Mouse (Mus musculus): ENCODE data around the gene Acox1. TPM values are rescaled to one million over a fixed set of nuclear protein-coding genes. Genes with fewer than 3 reads are reported as not detected.

Gene Acox1
- 1.7 and 3.3 TPM in 2 replicates for polyA plus RNA-seq (2012; ENCODE audit: insufficient read depth, low replicate concordance)

DNA sequence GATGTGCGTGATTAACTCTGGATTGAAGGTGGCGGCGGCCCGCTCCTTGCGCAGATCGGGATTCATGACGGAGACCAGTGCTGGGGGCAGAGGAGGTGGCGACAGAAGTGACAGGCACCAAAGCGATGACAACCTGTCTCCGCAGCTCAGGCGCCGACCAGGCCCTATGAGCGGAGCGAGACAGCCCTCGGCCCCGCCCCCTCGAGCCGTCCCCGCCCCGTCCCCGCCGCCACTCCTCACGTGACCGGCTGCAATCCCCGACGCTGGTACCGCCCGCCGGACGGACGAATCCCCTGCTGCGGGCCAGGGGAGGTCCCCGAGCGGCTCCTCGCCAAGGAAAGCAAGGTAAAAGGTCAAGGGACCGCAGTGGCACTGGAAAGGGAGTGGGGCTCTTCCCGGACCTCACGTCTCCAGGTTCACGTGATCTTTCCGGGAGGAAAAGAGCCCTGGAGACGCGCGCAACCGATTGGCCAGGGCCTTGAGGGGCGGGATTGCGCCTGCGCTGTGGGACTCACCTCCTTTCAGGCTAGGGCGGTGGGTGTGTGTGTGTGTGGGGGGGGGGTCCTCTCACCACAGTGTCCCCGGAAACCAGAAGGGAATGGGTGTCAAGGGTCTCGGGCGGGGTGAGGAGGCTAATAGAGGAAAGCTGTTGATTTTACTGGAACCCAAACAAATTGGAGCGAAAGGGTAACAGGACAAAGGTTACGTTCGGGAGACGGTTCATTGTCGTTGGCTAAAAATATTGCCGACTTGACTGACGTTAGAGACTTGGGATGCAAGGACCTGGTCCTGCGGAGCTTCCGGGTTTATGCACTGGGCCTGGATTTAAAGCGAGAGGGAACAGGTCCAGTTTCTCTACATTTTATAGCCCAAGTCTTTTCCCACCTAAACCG lies at the start of gene Acox1, which contains the start of gene Ten1:
TSS of gene Acox1 (minus strand) at position 407 of the 893 bp plus-strand sequence.
TSS of gene Ten1 (plus strand) at position 217 of the 893 bp plus-strand sequence.
- peak within 1 kb of the TSS; percentile 97 for H3K4me3 ChIP-seq (replicated peaks)
- H3K36me3 ChIP-seq (replicated peaks; ENCODE audit: low read length): peaks cover 41% of the 10 kb centered on the region
- peaks cover 61% of the 10 kb centered on the region for H3K4me1 ChIP-seq
- no peaks in the 10 kb centered on the region for H3K9me3 ChIP-seq
- no peaks in the 10 kb centered on the region for H3K27me3 ChIP-seq (replicated peaks)
- TF ChIP-seq FLI1 (IDR thresholded peaks at IDR 0.05; ENCODE audit: low read length) (no peak), GATA1 (IDR thresholded peaks at IDR 0.05; ENCODE audit: borderline replicate concordance, low read length) (no peak)

DNA sequence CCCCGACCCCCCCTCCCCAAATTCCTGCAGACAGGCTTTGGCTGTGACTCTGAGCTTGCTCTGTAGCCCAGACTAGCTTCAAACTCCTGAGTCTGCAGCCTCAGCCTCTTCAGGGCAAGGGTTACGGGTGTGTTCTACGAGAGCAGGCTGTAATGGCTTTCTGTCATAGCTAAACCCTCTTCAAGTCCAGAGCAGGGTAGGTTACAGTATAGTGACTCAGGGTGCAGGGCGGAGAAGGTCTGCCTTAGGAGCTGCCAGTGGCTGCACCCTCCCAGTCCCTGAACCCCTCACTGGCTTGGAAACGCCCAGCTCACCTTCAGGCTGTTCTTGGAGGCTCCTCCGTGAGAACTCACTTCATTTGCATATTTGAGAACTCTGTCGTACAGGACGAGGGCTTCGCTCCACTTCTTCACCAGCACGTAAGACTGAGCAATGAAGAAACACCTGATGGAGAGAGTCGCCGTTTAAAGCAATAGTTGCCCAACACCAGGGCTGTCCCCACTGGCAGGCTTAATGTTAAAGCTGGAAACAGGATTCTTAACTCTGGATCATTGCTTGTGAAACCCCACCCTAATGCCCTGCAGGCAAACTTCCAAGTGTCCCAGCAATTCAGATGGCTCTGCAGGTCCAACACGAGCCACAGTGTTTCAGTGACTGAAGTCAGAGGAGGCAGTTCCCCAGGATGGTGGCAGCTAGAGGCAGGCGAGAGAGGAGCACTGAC lies 48.8 kb upstream of the Acox1 start:
- Histone ChIP-seq H3K27me3 (replicated peaks) (no peaks in the 10 kb centered on the region), H3K9me3 (no peaks in the 10 kb centered on the region), H3K4me1 (peaks cover 9% of the 10 kb centered on the region; the same call in 1 of the 2 replicates), H3K4me3 (replicated peaks) (no peak overlapping the region), H3K36me3 (replicated peaks; ENCODE audit: low read length) (peaks cover 100% of the 10 kb centered on the region)
- TF ChIP-seq FLI1 (IDR thresholded peaks at IDR 0.05; ENCODE audit: low read length) (no peak), GATA1 (IDR thresholded peaks at IDR 0.05; ENCODE audit: borderline replicate concordance, low read length) (no peak)

DNA sequence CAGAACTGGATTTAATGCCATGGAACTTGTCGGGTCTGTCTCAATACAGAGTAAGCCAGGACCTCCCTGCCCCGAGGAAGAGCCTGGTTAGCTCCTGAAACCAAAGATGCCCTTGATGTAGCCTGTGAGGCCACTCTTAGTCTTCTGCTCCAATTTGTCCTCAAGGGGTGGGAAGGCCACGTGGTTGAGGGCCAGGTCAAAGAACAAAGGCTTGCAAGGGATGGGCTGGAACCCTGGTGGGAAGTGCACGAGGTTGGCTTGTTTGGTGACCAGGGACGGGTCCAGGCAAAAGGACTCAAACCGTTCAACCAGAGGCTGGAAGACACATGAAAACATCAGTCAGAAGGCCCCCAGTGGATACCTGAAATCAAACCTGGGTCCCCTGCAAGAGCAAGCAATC lies 46.8 kb upstream of the Acox1 start:
- Histone ChIP-seq H3K36me3 (replicated peaks; ENCODE audit: low read length) (peaks cover 83% of the 10 kb centered on the region), H3K4me3 (replicated peaks) (no peak overlapping the region), H3K4me1 (peaks cover 9% of the 10 kb centered on the region; the same call in 1 of the 2 replicates), H3K27me3 (replicated peaks) (no peaks in the 10 kb centered on the region), H3K9me3 (no peaks in the 10 kb centered on the region)
- TF ChIP-seq FLI1 (IDR thresholded peaks at IDR 0.05; ENCODE audit: low read length) (no peak), GATA1 (IDR thresholded peaks at IDR 0.05; ENCODE audit: borderline replicate concordance, low read length) (no peak)

DNA sequence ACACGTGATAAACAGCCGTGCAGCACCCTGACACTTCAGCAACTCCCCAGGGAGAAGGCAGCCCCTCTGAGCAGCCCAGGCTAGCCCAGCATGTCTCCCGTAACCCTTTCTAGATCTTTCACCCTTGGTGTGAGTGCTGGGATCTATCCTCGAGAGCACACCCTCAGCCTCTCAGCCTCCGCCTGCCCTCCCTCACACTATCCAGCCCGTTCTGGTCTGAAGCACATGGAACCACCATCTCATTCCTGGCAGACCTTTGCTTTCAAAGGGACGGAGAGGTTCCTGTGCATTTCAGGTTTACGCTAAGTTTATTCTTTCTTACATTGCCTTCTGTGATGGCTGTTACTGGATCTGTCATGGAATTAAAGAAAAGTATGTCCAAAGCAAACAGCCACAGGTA lies 45.7 kb upstream of the Acox1 start:
- H3K9me3 ChIP-seq: no peaks in the 10 kb centered on the region
- H3K4me3 ChIP-seq (replicated peaks): no peak overlapping the region
- peaks cover 72% of the 10 kb centered on the region for H3K36me3 ChIP-seq (replicated peaks; ENCODE audit: low read length)
- TF ChIP-seq FLI1 (IDR thresholded peaks at IDR 0.05; ENCODE audit: low read length) (no peak), GATA1 (IDR thresholded peaks at IDR 0.05; ENCODE audit: borderline replicate concordance, low read length) (no peak)
- H3K4me1 ChIP-seq: peaks cover 11% of the 10 kb centered on the region
- peaks cover 3% of the 10 kb centered on the region for H3K27me3 ChIP-seq (replicated peaks)

DNA sequence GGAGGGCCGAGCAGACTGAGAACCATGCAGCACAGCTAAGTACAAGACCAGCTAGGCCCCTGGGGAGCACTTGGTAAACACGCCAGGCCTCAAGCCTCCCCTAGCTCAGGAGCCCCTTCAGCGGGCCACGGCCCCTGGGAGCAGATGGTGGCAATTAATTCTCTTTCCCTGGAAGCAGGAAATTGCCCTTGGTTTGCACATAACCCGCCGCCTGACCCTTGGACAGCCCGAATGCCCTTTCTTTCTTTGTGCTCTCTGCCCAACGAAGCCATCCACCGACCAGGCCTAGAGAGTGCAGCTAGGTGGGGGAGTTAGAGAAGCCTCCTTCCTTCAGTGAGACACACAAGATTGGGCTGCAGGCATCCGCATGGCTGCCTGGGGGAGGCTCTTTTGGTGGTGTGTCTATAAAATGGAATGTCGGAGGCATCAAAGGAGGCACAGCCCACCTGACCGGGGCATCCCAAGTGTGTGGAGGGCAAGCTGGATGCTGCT lies 42.9 kb upstream of the Acox1 start:
- no peak overlapping the region for H3K4me3 ChIP-seq (replicated peaks)
- H3K27me3 ChIP-seq (replicated peaks): peaks cover 26% of the 10 kb centered on the region
- no peaks in the 10 kb centered on the region for H3K9me3 ChIP-seq
- peaks cover 15% of the 10 kb centered on the region for H3K4me1 ChIP-seq
- H3K36me3 ChIP-seq (replicated peaks; ENCODE audit: low read length): peaks cover 45% of the 10 kb centered on the region
- TF ChIP-seq GATA1 (IDR thresholded peaks at IDR 0.05; ENCODE audit: borderline replicate concordance, low read length) (no peak), FLI1 (IDR thresholded peaks at IDR 0.05; ENCODE audit: low read length) (no peak)

DNA sequence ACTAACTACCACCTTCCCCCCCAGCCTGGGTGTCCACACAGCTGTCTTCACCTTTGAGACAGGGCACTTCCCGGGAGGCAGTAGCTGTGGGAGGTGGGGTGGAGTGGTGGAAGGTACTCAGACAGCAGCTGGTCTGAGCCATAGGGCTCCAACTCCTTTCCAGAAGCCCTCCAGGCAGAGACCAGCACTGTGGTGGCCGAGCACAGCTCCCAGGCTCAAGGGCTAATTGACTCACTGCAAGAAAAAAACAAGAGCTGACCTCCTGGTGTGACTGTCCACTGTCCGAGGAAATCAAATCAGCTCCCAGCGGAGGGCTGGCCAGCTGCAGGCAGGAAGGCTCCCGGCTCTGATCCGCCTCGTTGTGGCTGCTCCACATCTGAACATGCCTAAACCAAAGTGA lies 41.0 kb upstream of the Acox1 start:
- Histone ChIP-seq H3K36me3 (replicated peaks; ENCODE audit: low read length) (peaks cover 25% of the 10 kb centered on the region), H3K4me1 (peaks cover 15% of the 10 kb centered on the region), H3K9me3 (no peaks in the 10 kb centered on the region), H3K4me3 (replicated peaks) (no peak overlapping the region), H3K27me3 (replicated peaks) (peaks cover 42% of the 10 kb centered on the region)
- no peak for TF ChIP-seq FLI1 (IDR thresholded peaks at IDR 0.05; ENCODE audit: low read length)
- TF ChIP-seq GATA1 (IDR thresholded peaks at IDR 0.05; ENCODE audit: borderline replicate concordance, low read length): no peak

DNA sequence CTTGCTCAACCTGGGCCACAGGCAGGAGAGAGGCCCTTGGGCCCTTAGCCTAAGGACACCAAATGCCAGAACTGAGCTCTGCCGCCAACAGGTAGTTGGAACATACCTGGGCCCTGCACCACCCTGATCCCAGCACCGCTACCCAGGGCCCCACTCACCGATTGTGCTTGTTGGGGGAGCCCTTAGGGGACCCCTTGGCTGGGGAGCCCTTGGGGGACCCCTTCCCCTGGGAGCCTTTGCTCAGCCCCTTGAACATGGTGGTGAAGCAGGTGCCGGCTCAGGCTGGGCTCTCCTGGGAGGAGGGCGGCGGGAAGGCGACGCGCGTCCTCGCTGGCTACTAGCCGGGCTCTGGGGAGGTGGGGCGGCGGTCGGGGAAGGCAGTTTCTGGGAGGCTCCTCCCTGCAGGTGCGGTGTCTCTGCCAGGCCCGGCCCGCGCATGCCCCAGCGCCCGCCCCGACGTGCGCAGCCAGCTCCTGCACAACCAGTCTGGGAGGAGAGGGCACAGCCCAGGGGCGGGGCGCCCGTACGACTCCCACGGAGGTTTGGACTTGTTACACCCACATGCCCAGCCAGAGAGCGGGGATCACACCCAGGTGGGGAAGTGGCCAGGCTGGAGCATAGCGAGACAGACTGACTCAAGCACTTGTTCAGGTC lies 39.0 kb upstream of the Acox1 start, which contains the start of gene Evpl:
TSS of gene Evpl (minus strand) at position 336 of the 654 bp plus-strand sequence.
- 0 out of 2 replicates have a peak, but pooled peaks cover under 1% of the 10 kb centered on the region for H3K9me3 ChIP-seq
- H3K36me3 ChIP-seq (replicated peaks; ENCODE audit: low read length): peaks cover 5% of the 10 kb centered on the region
- TF ChIP-seq GATA1 (IDR thresholded peaks at IDR 0.05; ENCODE audit: borderline replicate concordance, low read length) (no peak), FLI1 (IDR thresholded peaks at IDR 0.05; ENCODE audit: low read length) (no peak)
- no peak within 1 kb of the TSS for H3K4me3 ChIP-seq (replicated peaks)
- peaks cover 6% of the 10 kb centered on the region for H3K4me1 ChIP-seq
- peaks cover 61% of the 10 kb centered on the region for H3K27me3 ChIP-seq (replicated peaks)

DNA sequence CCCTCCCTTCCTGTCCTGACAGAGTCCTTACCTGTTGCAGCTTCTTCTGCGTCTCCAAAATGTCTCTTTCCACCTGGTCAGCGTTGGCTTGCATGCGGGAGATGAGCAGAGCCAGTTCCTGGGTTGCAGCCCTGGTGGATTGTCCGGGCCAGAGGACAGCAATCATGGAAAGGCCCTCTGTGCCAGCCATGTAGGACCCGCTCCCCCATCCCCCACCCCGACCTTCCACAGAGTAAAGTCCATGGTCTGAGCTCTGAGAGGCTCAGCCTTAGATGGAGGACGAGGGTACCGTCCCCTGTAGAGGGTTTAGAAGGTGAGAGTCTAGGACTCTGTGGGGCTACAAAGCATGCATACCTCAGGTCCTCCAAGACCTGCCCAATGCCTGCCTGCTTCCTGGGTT lies 36.1 kb upstream of the Acox1 start:
- no peak for TF ChIP-seq FLI1 (IDR thresholded peaks at IDR 0.05; ENCODE audit: low read length)
- no peak for TF ChIP-seq GATA1 (IDR thresholded peaks at IDR 0.05; ENCODE audit: borderline replicate concordance, low read length)
- Histone ChIP-seq H3K27me3 (replicated peaks) (peaks cover 79% of the 10 kb centered on the region), H3K9me3 (0 out of 2 replicates have a peak, but pooled peaks cover 5% of the 10 kb centered on the region), H3K36me3 (replicated peaks; ENCODE audit: low read length) (no peaks in the 10 kb centered on the region), H3K4me1 (peaks cover 10% of the 10 kb centered on the region), H3K4me3 (replicated peaks) (no peak overlapping the region)

DNA sequence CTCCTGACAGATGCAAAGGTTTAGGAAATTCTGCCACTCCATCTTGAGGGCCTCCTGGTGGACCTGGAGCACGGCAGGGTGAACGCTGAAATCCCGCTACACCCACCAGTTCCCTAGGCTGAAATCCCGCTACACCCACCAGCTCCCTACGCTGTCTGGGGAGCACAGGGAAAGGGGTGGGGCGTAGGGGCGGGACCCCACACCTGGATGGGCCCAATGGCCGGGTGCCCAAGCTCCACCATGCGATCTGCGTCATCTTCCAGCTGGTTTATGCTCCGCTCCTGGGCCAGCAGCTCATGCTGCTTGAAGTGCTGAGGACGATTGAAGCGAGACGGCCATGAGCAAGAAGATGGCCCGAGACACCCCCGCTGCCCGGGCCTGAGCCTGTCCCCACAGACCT lies 33.6 kb upstream of the Acox1 start:
- Histone ChIP-seq H3K4me3 (replicated peaks) (no peak overlapping the region), H3K36me3 (replicated peaks; ENCODE audit: low read length) (no peaks in the 10 kb centered on the region), H3K9me3 (0 out of 2 replicates have a peak, but pooled peaks cover 5% of the 10 kb centered on the region), H3K27me3 (replicated peaks) (peaks cover 82% of the 10 kb centered on the region), H3K4me1 (peaks cover 4% of the 10 kb centered on the region; the same call in 1 of the 2 replicates)
- TF ChIP-seq GATA1 (IDR thresholded peaks at IDR 0.05; ENCODE audit: borderline replicate concordance, low read length) (no peak), FLI1 (IDR thresholded peaks at IDR 0.05; ENCODE audit: low read length) (no peak)

Data from megakaryocyte, embryonic 14.5 days (primary cell).